ENCODE assay signal across 20 mouse cellular contexts in genomic region chr12:26144616-26145015, GRCm38 (mm10).
"Had no signal": no experiment of that assay in that cellular context is flagged by ENCODE, and none has a peak within 500 bp of the region (broad histone marks: within the 10 kb centered on the region; RNA-seq: fewer than 3 reads in every experiment).

No protein-coding gene starts in this region.

- H3K27me3 ChIP-seq: forebrain, embryonic 15.5 days; heart, embryonic 12.5 days; kidney, embryonic 15.5 days; limb, embryonic 13.5 days; limb, embryonic 15.5 days; liver, embryonic 12.5 days had no signal

- DNase-seq: forebrain, postnatal 0 days; gastrocnemius, postnatal 14 days; gastrocnemius, postnatal 36 days; heart, adult 18-20 months; heart, postnatal 36 days; kidney, adult 11 months; kidney, adult 2 months; kidney, adult 9 months; kidney, postnatal 36 days; layer of hippocampus, adult 9-11 months had no signal

- H3K36me3 ChIP-seq: forebrain, embryonic 15.5 days; heart, embryonic 12.5 days; kidney, embryonic 15.5 days; limb, embryonic 13.5 days; limb, embryonic 15.5 days; liver, embryonic 12.5 days had no signal

- H3K4me1 ChIP-seq: heart, embryonic 12.5 days; kidney, embryonic 15.5 days; limb, embryonic 13.5 days; limb, embryonic 15.5 days; liver, embryonic 12.5 days had no signal

- H3K9ac ChIP-seq: forebrain, embryonic 15.5 days; forebrain, postnatal 0 days; heart, embryonic 12.5 days; kidney, embryonic 15.5 days; limb, embryonic 13.5 days; limb, embryonic 15.5 days; liver, embryonic 12.5 days; liver, embryonic 14.5 days had no signal

- H3K27ac ChIP-seq: forebrain, embryonic 15.5 days; hindbrain, postnatal 0 days; kidney, embryonic 15.5 days; kidney, postnatal 0 days; limb, embryonic 13.5 days; limb, embryonic 15.5 days; liver, embryonic 12.5 days; liver, embryonic 14.5 days had no signal

- H3K9me3 ChIP-seq: forebrain, embryonic 15.5 days; heart, embryonic 12.5 days; kidney, embryonic 15.5 days; limb, embryonic 13.5 days; limb, embryonic 15.5 days; liver, embryonic 12.5 days had no signal

- H3K4me2 ChIP-seq: forebrain, embryonic 15.5 days; heart, embryonic 12.5 days; kidney, embryonic 15.5 days; limb, embryonic 13.5 days; limb, embryonic 15.5 days; liver, embryonic 12.5 days had no signal

- ATAC-seq: forebrain, embryonic 15.5 days; intestine, embryonic 16.5 days; liver, embryonic 12.5 days had no signal

- H3K4me3 ChIP-seq: forebrain, embryonic 15.5 days; heart, embryonic 12.5 days; kidney, embryonic 15.5 days; limb, embryonic 13.5 days; limb, embryonic 15.5 days; liver, embryonic 12.5 days had no signal
